Mouse (Mus musculus) cerebellum, adult 11-12 months (tissue): ENCODE measurements around the gene Kif2a.
A peak's percentile ranks its signal among the peaks of the same experiment; 100 is the strongest.

Source experiments
- DNase-seq: peaks from one replicate; pipeline ENCODE4 v3.0.0; 2022

Gene Kif2a

GRCm38 (mm10) chr13:107021461-107022265, at the start of gene Kif2a:
Gene Kif2a (minus strand): TSS chr13:107022126.
- DNase-seq: peak; percentile 73

DNA sequence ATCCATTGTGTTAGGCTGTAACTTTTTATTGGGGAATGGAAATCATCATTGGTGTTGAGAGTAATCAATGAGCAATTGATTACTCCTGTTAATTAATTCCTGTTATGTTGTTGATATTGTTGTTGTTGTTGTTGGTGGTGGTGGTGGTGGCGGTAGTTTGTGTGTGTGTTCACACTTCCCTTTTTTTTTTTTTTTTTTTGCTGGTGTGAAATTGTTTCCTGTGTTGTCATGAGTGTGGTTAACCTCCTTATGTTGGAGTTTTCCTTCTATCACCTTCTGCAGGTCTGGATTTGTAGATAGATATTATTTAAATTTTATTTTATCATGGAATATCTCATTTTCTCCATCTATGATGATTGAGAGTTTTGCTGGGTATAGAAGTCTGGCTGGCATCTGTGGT, 47.1 kb upstream of the Kif2a start:
- DNase-seq: no peak

DNA sequence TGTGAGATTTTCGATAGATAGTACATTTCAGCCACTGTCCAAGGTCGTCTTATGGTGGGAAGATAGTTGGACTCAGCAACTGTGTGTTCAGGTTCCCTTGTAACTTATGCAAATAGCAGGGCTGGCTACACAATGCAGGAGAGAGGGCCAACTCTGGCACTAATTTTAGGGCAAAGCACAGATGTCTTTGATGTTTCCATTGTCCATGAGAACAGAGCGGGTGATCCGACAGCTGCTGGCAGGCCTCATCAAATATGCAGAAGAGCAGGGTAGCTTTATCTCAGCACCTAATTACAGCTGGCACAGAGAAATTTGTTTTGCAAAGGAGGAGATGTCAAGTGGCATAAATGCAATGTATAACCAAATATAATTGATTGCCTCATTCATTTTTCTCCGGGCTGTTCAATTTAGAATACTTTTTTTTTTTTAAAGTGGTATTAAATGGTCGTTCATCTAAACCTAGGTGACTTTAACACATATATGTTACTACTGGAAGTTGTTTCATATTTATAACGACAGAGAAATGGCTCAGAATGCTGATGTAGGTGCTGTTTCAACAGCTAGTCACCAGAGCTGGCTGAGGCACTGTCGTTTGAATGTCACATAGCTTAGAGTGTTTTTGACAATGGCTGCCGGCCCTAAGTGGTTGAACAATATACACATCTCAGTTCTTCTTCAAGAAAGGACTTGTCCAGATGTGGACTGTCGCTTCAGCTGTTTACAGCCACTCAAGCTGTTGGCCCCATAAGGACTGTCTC, 43.4 kb upstream of the Kif2a start:
- DNase-seq: no peak

- DNase-seq: no peak
Observed at GRCm38 (mm10) chr13:107064263-107064662, 42.3 kb upstream of the Kif2a start.

- DNase-seq: no peak
Observed at GRCm38 (mm10) chr13:107063115-107063807, 41.3 kb upstream of the Kif2a start.

GRCm38 (mm10) chr13:107060098-107060497, 38.2 kb upstream of the Kif2a start:
- no peak for DNase-seq

- no peak for DNase-seq
Observed at GRCm38 (mm10) chr13:107059460-107059859, 37.5 kb upstream of the Kif2a start.

DNA sequence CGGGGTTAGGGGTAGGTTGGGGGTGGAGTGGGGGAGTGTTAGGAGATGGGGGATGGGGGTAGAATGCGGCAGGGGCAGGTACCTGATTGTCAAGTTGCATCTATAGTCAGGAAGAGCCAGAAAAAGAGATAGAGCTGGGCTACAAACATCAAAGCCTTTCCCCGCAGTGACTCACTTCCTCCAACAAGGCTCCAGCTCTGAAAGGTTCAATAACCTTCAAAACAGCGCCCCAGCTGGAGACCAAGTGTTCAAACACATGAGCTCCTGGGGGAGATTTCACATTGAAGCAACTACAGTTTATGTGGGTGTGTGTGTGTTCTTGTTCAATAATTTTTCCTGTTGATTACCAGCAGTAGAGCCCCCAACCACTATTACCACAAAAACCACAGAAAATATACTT, 34.4 kb upstream of the Kif2a start:
- DNase-seq: no peak

- DNase-seq: no peak
Observed at GRCm38 (mm10) chr13:107054496-107054895, 32.6 kb upstream of the Kif2a start.

GRCm38 (mm10) chr13:107051342-107051741, 29.4 kb upstream of the Kif2a start:
- DNase-seq: no peak

DNA sequence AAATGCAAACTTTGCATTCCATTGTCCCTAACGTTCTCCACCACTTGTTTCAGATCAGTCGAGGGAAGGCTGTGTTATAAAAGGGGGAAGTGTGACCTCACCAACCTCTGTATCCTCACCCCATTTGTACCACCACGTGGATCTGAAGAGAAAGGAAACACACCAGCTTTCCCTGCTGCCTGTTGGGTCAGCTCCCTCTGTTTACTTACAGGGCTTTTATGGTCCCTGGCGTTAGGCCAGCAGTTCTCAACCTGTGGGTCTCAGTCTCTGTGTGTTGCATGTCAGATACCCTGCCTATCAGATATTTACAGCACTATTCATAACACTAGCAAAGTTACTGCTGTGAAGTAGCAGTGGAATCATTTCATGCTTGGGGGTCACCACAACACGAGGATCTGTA, 22.3 kb upstream of the Kif2a start:
- no peak for DNase-seq

DNA sequence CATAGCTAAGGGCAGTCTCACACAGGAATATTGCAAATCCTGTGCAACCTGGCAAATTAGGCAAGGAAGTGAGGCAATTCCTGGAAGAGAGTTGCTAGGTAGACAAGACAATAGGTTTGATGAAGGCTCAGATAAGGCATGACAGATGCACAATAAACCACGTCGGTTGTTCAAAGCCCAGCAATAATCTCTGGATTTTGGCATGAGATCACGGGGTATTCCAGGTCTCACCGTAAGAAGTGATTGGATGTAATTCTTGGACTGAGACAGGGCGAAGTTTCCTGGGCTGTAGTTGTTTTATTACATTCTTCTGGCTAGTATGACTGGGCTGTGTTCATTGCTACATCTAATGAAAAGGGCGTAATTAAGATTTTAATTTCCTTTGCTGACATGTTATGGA, 20.6 kb upstream of the Kif2a start:
- no peak for DNase-seq

DNA sequence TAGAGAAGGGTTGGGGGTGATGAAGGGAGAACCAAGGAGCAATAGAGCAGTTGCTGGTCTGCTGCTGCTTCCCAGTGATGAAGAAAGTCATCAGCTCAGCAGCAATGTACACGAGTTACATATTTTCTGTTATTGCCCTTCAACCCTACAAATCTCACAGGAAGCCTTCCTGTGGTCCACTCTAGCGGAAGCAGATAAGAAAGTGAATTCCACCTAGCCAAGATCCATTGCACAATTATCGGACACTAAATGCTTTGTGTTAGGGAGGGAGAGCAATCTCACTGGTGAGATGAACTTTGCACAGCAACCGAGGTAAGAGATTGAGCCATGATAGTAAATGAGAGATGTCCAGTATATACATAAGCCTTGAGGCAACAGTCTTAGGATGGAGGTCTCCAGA, 17.6 kb upstream of the Kif2a start:
- DNase-seq: no peak

- DNase-seq: no peak
Observed at GRCm38 (mm10) chr13:107038346-107038745, 16.4 kb upstream of the Kif2a start.

DNA sequence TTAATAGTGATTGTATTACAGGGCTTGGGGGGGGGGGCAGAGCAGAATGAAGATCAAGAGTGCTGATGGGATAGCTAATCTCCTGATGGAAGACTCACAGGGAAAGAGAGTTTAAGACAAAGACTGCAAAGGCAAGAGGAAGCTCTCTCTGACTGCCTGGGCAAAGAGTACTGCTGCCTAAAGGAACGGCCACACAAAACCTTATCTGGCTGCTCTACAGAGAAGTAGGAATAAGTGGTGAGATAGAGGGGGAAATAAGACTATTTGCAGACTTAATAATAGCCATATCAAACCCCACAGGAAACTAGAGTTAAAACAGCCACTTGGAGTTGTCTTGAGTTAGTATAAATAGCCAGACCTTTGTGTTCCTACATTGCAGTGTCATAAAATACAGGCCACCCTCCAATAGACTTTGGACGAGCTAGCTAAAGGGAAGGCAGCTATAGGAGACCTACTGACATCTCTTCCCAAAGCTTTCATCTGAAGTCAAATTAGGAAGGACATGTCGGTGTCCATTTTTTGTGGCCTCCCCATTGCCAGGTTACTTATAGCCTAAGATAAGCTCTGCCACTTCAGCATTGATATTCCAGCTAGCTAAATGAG, 13.7 kb upstream of the Kif2a start:
- DNase-seq: no peak

GRCm38 (mm10) chr13:107035078-107035477, 13.2 kb upstream of the Kif2a start:
- no peak for DNase-seq

- DNase-seq: no peak
Observed at GRCm38 (mm10) chr13:107034028-107034920, 12.3 kb upstream of the Kif2a start.

DNA sequence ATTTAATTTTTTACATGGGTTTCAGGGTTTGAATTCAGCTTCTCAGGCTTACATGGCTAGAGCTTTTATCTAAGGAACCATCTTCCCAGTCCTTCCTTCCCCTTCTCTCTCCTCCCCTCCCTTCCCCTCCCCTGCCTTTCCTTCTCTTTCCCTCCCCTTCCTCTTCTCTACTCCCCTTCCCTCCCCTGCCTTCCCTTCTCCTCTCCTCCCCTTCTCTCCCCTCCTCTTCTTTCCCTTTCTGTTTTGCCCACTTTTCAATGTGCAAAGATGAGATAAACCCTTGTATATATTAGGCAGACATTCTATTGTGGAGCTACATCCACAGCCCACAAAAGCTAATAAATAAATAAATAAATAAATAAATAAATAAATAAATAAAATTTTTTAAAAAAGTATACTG, 9.3 kb upstream of the Kif2a start:
- DNase-seq: no peak

- DNase-seq: no peak
Observed at GRCm38 (mm10) chr13:107027218-107027617, 5.3 kb upstream of the Kif2a start.

GRCm38 (mm10) chr13:107025663-107026062, 3.7 kb upstream of the Kif2a start:
- DNase-seq: no peak

- DNase-seq: peak; percentile 86
Observed at GRCm38 (mm10) chr13:107022266-107023171, 593 bp upstream of the Kif2a start.
